Mouse (Mus musculus): ENCODE measurements around the gene Actl11. TPM values are rescaled to one million over a fixed set of nuclear protein-coding genes. Genes with fewer than 3 reads are reported as not detected.

Actl11 gene
- total and polyA plus RNA-seq, 2 experiments from 2014 or later: not detected

DNA sequence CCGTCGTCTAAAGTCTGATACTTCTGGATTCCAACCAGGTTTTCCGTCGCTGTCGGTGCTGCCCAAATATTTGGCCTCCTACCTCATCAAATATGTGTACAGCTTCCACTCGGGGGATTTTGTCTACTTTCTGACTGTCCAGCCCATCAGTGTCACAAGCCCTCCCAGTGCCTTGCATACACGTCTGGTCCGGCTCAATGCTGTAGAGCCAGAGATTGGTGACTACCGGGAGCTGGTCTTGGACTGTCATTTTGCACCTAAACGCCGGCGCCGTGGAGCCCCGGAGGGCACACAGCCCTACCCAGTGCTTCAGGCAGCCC, 20.5 kb upstream of the Actl11 start:
- Histone ChIP-seq H3K27ac (ENCODE audit: low read depth, low read length) (no peak overlapping the region), H3K4me1 (ENCODE audit: insufficient read depth) (no peaks in the 10 kb centered on the region; the same call in 1 of the 2 replicates), H3K9ac (no peak overlapping the region), H3K9me3 (ENCODE audit: low read length) (no peaks in the 10 kb centered on the region), H3K4me3 (ENCODE audit: low read depth, low read length) (no peak overlapping the region), H3K4me2 (ENCODE audit: low read depth) (no peak overlapping the region), H3K36me3 (ENCODE audit: insufficient read depth) (peaks cover 2% of the 10 kb centered on the region), H3K27me3 (ENCODE audit: insufficient read depth, low read length) (no peaks in the 10 kb centered on the region)
- 81% methylated on average over 14 of the region's 14 CpGs for WGBS
- no peak for TF ChIP-seq CTCF (IDR thresholded peaks at IDR 0.05; ENCODE audit: low read depth)
- DNase-seq (no peak), ATAC-seq (no peak)

- Histone ChIP-seq H3K27ac (ENCODE audit: low read depth, low read length) (no peak overlapping the region), H3K27me3 (ENCODE audit: insufficient read depth, low read length) (no peaks in the 10 kb centered on the region), H3K9me3 (ENCODE audit: low read length) (no peaks in the 10 kb centered on the region), H3K4me1 (ENCODE audit: insufficient read depth) (no peaks in the 10 kb centered on the region; the same call in 1 of the 2 replicates), H3K4me3 (ENCODE audit: low read depth, low read length) (no peak overlapping the region), H3K9ac (no peak overlapping the region), H3K36me3 (ENCODE audit: insufficient read depth) (no peaks in the 10 kb centered on the region), H3K4me2 (ENCODE audit: low read depth) (no peak overlapping the region)
- ATAC-seq (no peak), DNase-seq (no peak)
- no peak for TF ChIP-seq CTCF (IDR thresholded peaks at IDR 0.05; ENCODE audit: low read depth)
- 24% methylated on average over 18 of the region's 18 CpGs for WGBS
These were observed 19.7 kb upstream of the Actl11 start for GRCm38 (mm10) chr9:107908410-107909158.

DNA sequence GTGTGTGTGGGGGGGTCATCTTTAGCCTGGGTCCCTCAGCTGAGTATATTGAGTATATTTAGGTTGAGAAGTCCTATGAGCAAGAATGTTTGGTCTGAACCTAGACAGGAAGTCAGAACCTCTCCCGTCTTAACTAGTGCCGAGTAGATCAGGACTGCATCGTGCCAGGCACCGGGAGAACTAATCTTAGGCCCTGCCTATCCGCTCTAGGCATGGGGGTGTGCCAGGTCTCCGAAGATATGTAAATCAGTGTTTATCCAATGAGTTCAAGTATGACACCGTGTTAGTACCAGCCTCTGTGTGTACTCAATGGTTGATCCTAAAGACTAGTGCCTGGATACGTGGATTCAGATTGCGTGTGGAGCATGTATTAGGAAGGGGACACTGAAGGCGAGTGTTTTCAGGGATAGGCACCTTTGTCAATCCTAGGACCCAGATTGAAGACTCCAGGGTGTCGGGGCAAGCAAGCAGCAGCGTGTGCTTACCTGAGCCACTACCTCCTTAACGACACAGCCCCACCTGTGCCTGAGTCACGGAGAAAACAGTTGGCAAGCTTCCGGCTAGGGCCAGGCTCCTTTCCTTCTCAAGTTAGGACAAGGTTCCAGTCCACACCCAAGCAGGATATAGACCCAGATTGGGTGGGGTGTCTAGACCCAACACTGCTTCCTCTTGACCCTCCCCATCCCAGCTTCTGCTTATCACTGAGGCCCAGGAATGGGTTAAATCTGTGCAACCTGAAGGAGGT, 18.1 kb upstream of the Actl11 start:
- no peaks in the 10 kb centered on the region for H3K9me3 ChIP-seq (ENCODE audit: low read length)
- H3K27me3 ChIP-seq (ENCODE audit: insufficient read depth, low read length): no peaks in the 10 kb centered on the region
- 91% methylated on average over 15 of the region's 15 CpGs for WGBS
- ATAC-seq: no peak
- no peaks in the 10 kb centered on the region for H3K36me3 ChIP-seq (ENCODE audit: insufficient read depth)
- no peak overlapping the region for H3K4me2 ChIP-seq (ENCODE audit: low read depth)
- no peaks in the 10 kb centered on the region; the same call in 1 of the 2 replicates for H3K4me1 ChIP-seq (ENCODE audit: insufficient read depth)
- H3K4me3 ChIP-seq (ENCODE audit: low read depth, low read length): no peak overlapping the region
- no peak overlapping the region for H3K9ac ChIP-seq
- TF ChIP-seq CTCF (IDR thresholded peaks at IDR 0.05; ENCODE audit: low read depth): no peak
- no peak overlapping the region for H3K27ac ChIP-seq (ENCODE audit: low read depth, low read length)
- no peak for DNase-seq

DNA sequence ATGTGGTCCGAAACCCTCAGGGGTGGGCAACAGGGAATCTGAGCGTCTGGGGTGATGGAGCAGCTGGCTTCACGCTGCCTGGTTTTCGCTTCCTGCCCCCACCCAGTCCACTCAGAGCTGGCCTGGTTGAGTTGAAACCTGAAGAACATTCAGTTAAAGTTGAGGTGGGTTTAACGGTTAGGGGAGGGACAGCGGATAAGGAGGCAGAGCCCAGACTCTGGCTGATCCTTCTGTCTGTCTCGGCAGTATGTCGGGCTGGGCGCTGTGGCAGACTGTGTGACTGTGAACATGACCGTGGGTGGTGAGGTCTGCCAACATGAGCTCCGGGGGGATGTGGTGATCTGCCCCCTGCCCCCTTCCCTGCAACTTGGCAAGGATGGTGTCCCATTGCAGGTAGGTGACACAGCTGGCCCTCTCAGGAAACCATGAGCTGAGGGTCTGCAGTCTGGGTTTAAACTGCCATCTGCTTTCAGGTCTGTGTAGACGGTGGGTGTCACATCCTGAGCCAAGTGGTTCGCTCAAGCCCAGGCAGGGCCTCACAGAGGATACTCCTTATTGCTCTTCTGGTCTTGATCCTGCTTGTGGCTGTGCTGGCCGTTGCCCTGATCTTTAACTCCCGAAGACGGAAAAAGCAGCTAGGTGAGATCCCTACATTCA, 13.4 kb upstream of the Actl11 start:
- Histone ChIP-seq H3K4me2 (ENCODE audit: low read depth) (no peak overlapping the region), H3K27me3 (ENCODE audit: insufficient read depth, low read length) (no peaks in the 10 kb centered on the region), H3K4me1 (ENCODE audit: insufficient read depth) (no peaks in the 10 kb centered on the region), H3K9ac (no peak overlapping the region), H3K36me3 (ENCODE audit: insufficient read depth) (no peaks in the 10 kb centered on the region), H3K27ac (ENCODE audit: low read depth, low read length) (no peak overlapping the region), H3K4me3 (ENCODE audit: low read depth, low read length) (no peak overlapping the region), H3K9me3 (ENCODE audit: low read length) (no peaks in the 10 kb centered on the region)
- WGBS: 86% methylated on average over 16 of the region's 16 CpGs
- ATAC-seq (no peak), DNase-seq (no peak)
- no peak for TF ChIP-seq CTCF (IDR thresholded peaks at IDR 0.05; ENCODE audit: low read depth)

DNA sequence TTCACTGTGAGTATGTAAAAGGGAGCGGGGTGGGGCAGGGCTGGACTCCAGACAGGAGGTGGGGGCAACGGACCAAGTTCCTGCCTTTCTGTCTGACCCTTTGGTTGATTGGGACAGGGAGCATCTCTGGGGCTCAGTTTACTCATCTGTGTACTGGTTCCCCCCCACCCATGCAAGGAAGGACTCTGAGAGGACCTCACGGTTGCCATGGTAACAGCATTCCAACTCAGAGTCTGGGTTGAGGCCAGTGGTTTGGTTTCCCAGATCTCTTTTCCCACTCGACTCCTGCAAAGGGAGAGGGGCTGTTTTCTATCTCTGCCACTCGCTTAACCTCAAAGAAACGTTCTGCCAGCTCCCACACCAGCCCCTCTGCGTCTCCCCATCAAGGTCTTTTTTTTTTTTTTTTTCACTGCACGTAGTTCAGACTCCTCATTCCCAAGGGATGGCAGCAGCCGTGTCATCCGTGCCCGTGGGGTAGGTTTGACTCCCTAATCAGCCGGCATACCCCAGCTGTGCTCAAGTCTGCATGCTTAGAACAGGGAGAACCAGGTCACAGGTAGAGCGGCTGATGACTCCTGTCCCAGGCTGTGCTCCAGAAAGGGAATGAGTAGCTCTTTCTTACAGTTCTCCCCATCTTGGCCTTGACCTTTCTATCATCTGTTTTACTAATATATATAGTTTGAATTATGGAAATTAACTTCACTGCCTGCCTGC, 10.2 kb upstream of the Actl11 start:
- H3K4me3 ChIP-seq (ENCODE audit: low read depth, low read length): no peak overlapping the region
- no peaks in the 10 kb centered on the region for H3K27me3 ChIP-seq (ENCODE audit: insufficient read depth, low read length)
- ATAC-seq (peak; percentile 50), DNase-seq (peak; percentile 71)
- peak overlapping the region; percentile 22; the same call in 1 of the 2 replicates for H3K27ac ChIP-seq (ENCODE audit: low read depth, low read length)
- TF ChIP-seq CTCF (IDR thresholded peaks at IDR 0.05; ENCODE audit: low read depth): no peak
- no peaks in the 10 kb centered on the region for H3K36me3 ChIP-seq (ENCODE audit: insufficient read depth)
- H3K4me2 ChIP-seq (ENCODE audit: low read depth): no peak overlapping the region
- WGBS: 29% methylated on average over 13 of the region's 13 CpGs
- no peaks in the 10 kb centered on the region for H3K9me3 ChIP-seq (ENCODE audit: low read length)
- no peak overlapping the region for H3K9ac ChIP-seq
- no peaks in the 10 kb centered on the region for H3K4me1 ChIP-seq (ENCODE audit: insufficient read depth)

GRCm38 (mm10) chr9:107918884-107919283, 9.4 kb upstream of the Actl11 start:
- no peaks in the 10 kb centered on the region for H3K4me1 ChIP-seq (ENCODE audit: insufficient read depth)
- H3K9ac ChIP-seq: no peak overlapping the region
- no peaks in the 10 kb centered on the region for H3K36me3 ChIP-seq (ENCODE audit: insufficient read depth)
- no peak overlapping the region for H3K4me2 ChIP-seq (ENCODE audit: low read depth)
- H3K27ac ChIP-seq (ENCODE audit: low read depth, low read length): peak overlapping the region; percentile 22; the same call in 1 of the 2 replicates
- no peak for DNase-seq
- no peaks in the 10 kb centered on the region for H3K9me3 ChIP-seq (ENCODE audit: low read length)
- 78% methylated on average over 6 of the region's 6 CpGs for WGBS
- no peak for TF ChIP-seq CTCF (IDR thresholded peaks at IDR 0.05; ENCODE audit: low read depth)
- no peak for ATAC-seq
- no peak overlapping the region for H3K4me3 ChIP-seq (ENCODE audit: low read depth, low read length)
- H3K27me3 ChIP-seq (ENCODE audit: insufficient read depth, low read length): no peaks in the 10 kb centered on the region
